Mouse (Mus musculus) ES-E14 (cell line): Measurements from ENCODE around the gene Zfp524. TPM values are rescaled to one million over a fixed set of nuclear protein-coding genes. Genes with fewer than 3 reads are reported as not detected.

ENCODE experiments used
- DNase-seq: peaks from one replicate; pipeline ENCODE4 v3.0.0-alpha.2; 2013; ENCODE audit warnings: low read depth, low spot score
- H3K27ac ChIP-seq: 2 replicates; pipeline ENCODE4 v1.5.1; 2012; ENCODE audit warnings: low read depth, mild to moderate bottlenecking, low read length, moderate library complexity, mixed read lengths; ENCODE audit not compliant: poor library complexity, insufficient read depth, severe bottlenecking
- H3K36me3 ChIP-seq: 2 replicates; pipeline ENCODE4 v1.6.1; 2012; ENCODE audit warnings: mild to moderate bottlenecking, low read length, moderate library complexity, mixed read lengths; ENCODE audit not compliant: control insufficient read depth, poor library complexity, insufficient read depth, severe bottlenecking
- H3K4me1 ChIP-seq, 2 experiments: fragments of 150-350 bp in 1 of 2; sonication (generic) in 1 of 2; 2 replicates each; pipeline ENCODE4 v1.6.1; 2012; ENCODE audit warnings: low read length in 2 of 2, mild to moderate bottlenecking in 1 of 2, mixed read lengths in 1 of 2; ENCODE audit not compliant: control insufficient read depth in 2 of 2, insufficient read depth in 2 of 2, poor library complexity in 1 of 2
- H3K4me3 ChIP-seq, 2 experiments: fragments of 150-350 bp in 1 of 2; sonication (generic) in 1 of 2; 2 replicates each; pipeline ENCODE4 v1.5.1; 2012; ENCODE audit warnings: low read length in 2 of 2, low read depth in 1 of 2, mild to moderate bottlenecking in 1 of 2, mixed read lengths in 1 of 2; ENCODE audit not compliant: insufficient read depth in 1 of 2, poor library complexity in 1 of 2, severe bottlenecking in 1 of 2
- H3K9ac ChIP-seq: 2 replicates; pipeline ENCODE4 v1.6.1; 2012; ENCODE audit warnings: low read depth, mild to moderate bottlenecking, low read length, mixed read lengths; ENCODE audit not compliant: poor library complexity, insufficient read depth, severe bottlenecking
- H3K9me3 ChIP-seq: fragments of 150-350 bp; sonication (generic); 2 replicates; pipeline ENCODE4 v1.6.1; 2012; ENCODE audit warnings: low read depth, mild to moderate bottlenecking, low read length; ENCODE audit not compliant: control insufficient read depth, insufficient read depth
- CHD2 ChIP-seq: IDR thresholded peaks from 2 replicates; pipeline ENCODE4 v1.6.1; 2014; ENCODE audit warnings: mild to moderate bottlenecking, low read depth, low read length, inconsistent platforms
- HCFC1 ChIP-seq: IDR thresholded peaks from 2 replicates; pipeline ENCODE4 v1.6.1; 2012; ENCODE audit warnings: low read length, inconsistent platforms, borderline replicate concordance; ENCODE audit not compliant: insufficient read depth
- MAFK ChIP-seq: IDR thresholded peaks from 2 replicates; pipeline ENCODE4 v1.6.1; 2014; ENCODE audit warnings: mild to moderate bottlenecking, low read depth, low read length, inconsistent platforms; ENCODE audit not compliant: insufficient read depth
- ZC3H11A ChIP-seq: IDR thresholded peaks from 2 replicates; pipeline ENCODE4 v1.6.1; 2012; ENCODE audit warnings: low read depth, mild to moderate bottlenecking, inconsistent platforms, low read length, borderline replicate concordance
- ZNF384 ChIP-seq: IDR thresholded peaks from 2 replicates; pipeline ENCODE4 v1.6.1; 2012; ENCODE audit warnings: low read depth, low read length, inconsistent platforms
- in situ Hi-C, 2 experiments: fragments of 600-800 bp; cut with MboI; formaldehyde crosslinking; loops; one replicate each; pipeline ENCODE4 v1.15.1; 2025; ENCODE audit warnings: low sequenced_read_pairs in 2 of 2, inconsistent platforms in 1 of 2; ENCODE audit not compliant: unreplicated experiment in 2 of 2
- total RNA-seq: library from RNA; depleted of rRNA; stranded (reverse); fragments of 300-350 nt; gene quantifications from 2 replicates; pipeline ENCODE4 v1.2.3, GENCODE M21; 2012

The Zfp524 gene
- total RNA-seq, 1 experiment = 3.9 TPM

- no peak overlapping the region for H3K9ac ChIP-seq
- H3K4me3 ChIP-seq = no peak overlapping the region
- no peak for DNase-seq
- no peaks in the 10 kb centered on the region; the same call in 1 of the 2 replicates for H3K36me3 ChIP-seq
- H3K27ac ChIP-seq = no peak overlapping the region
- no peaks in the 10 kb centered on the region for H3K9me3 ChIP-seq
- TF ChIP-seq ZNF384 = no peak
- TF ChIP-seq ZC3H11A = no peak
- no peak for TF ChIP-seq HCFC1
- TF ChIP-seq CHD2 = no peak
- no peak for TF ChIP-seq MAFK
- in situ Hi-C loops = no loop called here
- peaks cover 2 to 3% of the 10 kb centered on the region in 2 experiments; a peak in 1 of 4 replicates for H3K4me1 ChIP-seq
Observed at GRCm38 (mm10) chr7:5035628-5036027, 21.4 kb downstream of the Zfp524 start.

GRCm38 (mm10) chr7:5036136-5036535, 21.9 kb downstream of the Zfp524 start:
- peaks cover 2 to 3% of the 10 kb centered on the region in 2 experiments; a peak in 1 of 4 replicates for H3K4me1 ChIP-seq
- no peak overlapping the region for H3K4me3 ChIP-seq
- no peak overlapping the region for H3K9ac ChIP-seq
- H3K27ac ChIP-seq = no peak overlapping the region
- TF ChIP-seq CHD2 (no peak), HCFC1 (no peak), ZNF384 (no peak), ZC3H11A (no peak), MAFK (no peak)
- in situ Hi-C loops = no loop called here
- H3K9me3 ChIP-seq = no peaks in the 10 kb centered on the region
- no peaks in the 10 kb centered on the region; the same call in 1 of the 2 replicates for H3K36me3 ChIP-seq
- DNase-seq = no peak

GRCm38 (mm10) chr7:5037026-5037425, 22.8 kb downstream of the Zfp524 start:
- no peak overlapping the region for H3K27ac ChIP-seq
- peaks cover 0 to 2% of the 10 kb centered on the region in 2 experiments; a peak in 1 of 4 replicates for H3K4me1 ChIP-seq
- H3K36me3 ChIP-seq = no peaks in the 10 kb centered on the region; the same call in 1 of the 2 replicates
- no peak overlapping the region for H3K4me3 ChIP-seq
- in situ Hi-C loops = no loop called here
- DNase-seq = no peak
- no peaks in the 10 kb centered on the region for H3K9me3 ChIP-seq
- TF ChIP-seq CHD2 (no peak), HCFC1 (no peak), ZC3H11A (no peak), ZNF384 (no peak), MAFK (no peak)
- no peak overlapping the region for H3K9ac ChIP-seq

DNA sequence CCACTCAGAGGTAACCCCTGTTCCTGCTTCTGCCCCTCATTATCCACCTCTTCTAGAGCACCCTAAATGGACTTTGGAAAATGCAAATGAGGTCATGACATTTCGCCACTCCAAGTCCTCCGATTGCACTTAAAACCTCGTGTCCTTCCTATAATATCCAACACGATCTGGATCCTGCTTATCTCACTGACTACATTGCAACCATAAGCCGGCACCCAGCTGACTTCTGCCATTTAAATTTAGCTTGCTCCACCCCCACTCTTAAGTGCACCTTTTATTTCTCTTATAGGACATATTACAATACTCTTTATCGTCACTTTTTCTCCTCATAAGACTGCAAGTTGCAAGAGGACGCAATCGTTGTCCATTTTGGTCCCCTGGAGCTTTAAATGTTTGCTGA, 23.3 kb downstream of the Zfp524 start:
- TF ChIP-seq HCFC1 (no peak), CHD2 (no peak), ZNF384 (no peak), MAFK (no peak), ZC3H11A (no peak)
- H3K4me3 ChIP-seq = peak overlapping the region in 1 of 2 experiments; percentile 94; a peak in 1 of 4 replicates

More for the DNA sequence above, 23.3 kb downstream of the Zfp524 start:
- H3K36me3 ChIP-seq = no peaks in the 10 kb centered on the region; the same call in 1 of the 2 replicates
- H3K4me1 ChIP-seq = peaks cover 0 to 2% of the 10 kb centered on the region in 2 experiments; a peak in 1 of 4 replicates
- in situ Hi-C loops = no loop called here
- DNase-seq = no peak
- H3K9me3 ChIP-seq = no peaks in the 10 kb centered on the region
- no peak overlapping the region for H3K27ac ChIP-seq
- H3K9ac ChIP-seq = no peak overlapping the region
